ENCODE assay signal across 10 mouse cellular contexts in genomic region chr10:78019291-78019690, GRCm38 (mm10). TPM values are rescaled to one million over a fixed set of nuclear protein-coding genes. Genes with fewer than 3 reads are reported as not detected.
DNase-seq lines count a peak whose midpoint lies in the region; ATAC-seq lines count a peak whose summit lies in the region.
"Had no signal": no experiment of that assay in that cellular context is flagged by ENCODE, and none has a peak within 500 bp of the region (broad histone marks: within the 10 kb centered on the region; RNA-seq: fewer than 3 reads in every experiment).

No protein-coding gene starts in this region.

- no peak overlapping the region for H3K27ac ChIP-seq in heart, embryonic 12.5 days (ENCODE audit: poor library complexity, severe bottlenecking)
- no peak overlapping the region for H3K27ac ChIP-seq in liver, embryonic 11.5 days (ENCODE audit: low read depth, low read length)
- H3K27ac ChIP-seq in intestine, embryonic 16.5 days (ENCODE audit: low read length) = no peak overlapping the region
- H3K27ac ChIP-seq in neural tube, embryonic 14.5 days (ENCODE audit: low read depth, low read length) = no peak overlapping the region
- H3K27ac ChIP-seq: layer of hippocampus, adult 2 months had no signal

- peaks cover 6% of the 10 kb centered on the region; the same call in 1 of the 2 replicates for H3K9me3 ChIP-seq in heart, embryonic 12.5 days (replicated peaks)
- H3K9me3 ChIP-seq in liver, embryonic 11.5 days (ENCODE audit: control insufficient read depth, low read length) = no peaks in the 10 kb centered on the region; the same call in 1 of the 2 replicates
- no peaks in the 10 kb centered on the region for H3K9me3 ChIP-seq in intestine, embryonic 16.5 days (ENCODE audit: control insufficient read depth, low read length)
- no peaks in the 10 kb centered on the region for H3K9me3 ChIP-seq in neural tube, embryonic 14.5 days (ENCODE audit: control insufficient read depth, low read length)

- WGBS in heart, embryonic 12.5 days = 87% methylated on average over 4 of the region's 4 CpGs
- WGBS in liver, embryonic 11.5 days = 84% methylated on average over 4 of the region's 4 CpGs
- WGBS in intestine, embryonic 16.5 days = 75% methylated on average over 4 of the region's 4 CpGs
- 85% methylated on average over 4 of the region's 4 CpGs for WGBS in neural tube, embryonic 14.5 days

- H3K27me3 ChIP-seq in heart, embryonic 12.5 days (replicated peaks) = 0 out of 2 replicates have a peak, but pooled peaks cover 3% of the 10 kb centered on the region
- 0 out of 2 replicates have a peak, but pooled peaks cover 5% of the 10 kb centered on the region for H3K27me3 ChIP-seq in liver, embryonic 11.5 days (replicated peaks; ENCODE audit: control insufficient read depth, insufficient read depth, low read length)
- no peaks in the 10 kb centered on the region for H3K27me3 ChIP-seq in intestine, embryonic 16.5 days (replicated peaks; ENCODE audit: control insufficient read depth, insufficient read depth, low read length)
- no peaks in the 10 kb centered on the region for H3K27me3 ChIP-seq in neural tube, embryonic 14.5 days (ENCODE audit: control insufficient read depth, insufficient read depth, low read length)

- no peak overlapping the region for H3K9ac ChIP-seq in heart, embryonic 12.5 days
- no peak overlapping the region for H3K9ac ChIP-seq in liver, embryonic 11.5 days (ENCODE audit: low read depth, low read length)
- H3K9ac ChIP-seq in intestine, embryonic 16.5 days (ENCODE audit: low read depth, low read length) = no peak overlapping the region
- no peak overlapping the region for H3K9ac ChIP-seq in neural tube, embryonic 14.5 days (replicated peaks; ENCODE audit: low read depth, low read length)

- H3K4me1 ChIP-seq in heart, embryonic 12.5 days (replicated peaks) = peaks cover 11% of the 10 kb centered on the region; the same call in 1 of the 2 replicates
- H3K4me1 ChIP-seq in liver, embryonic 11.5 days (replicated peaks; ENCODE audit: control insufficient read depth, insufficient read depth, low read length) = peaks cover 2% of the 10 kb centered on the region; the same call in 1 of the 2 replicates
- peaks cover 4% of the 10 kb centered on the region for H3K4me1 ChIP-seq in intestine, embryonic 16.5 days (ENCODE audit: control insufficient read depth, insufficient read depth, low read length)
- H3K4me1 ChIP-seq in neural tube, embryonic 14.5 days (ENCODE audit: control insufficient read depth, insufficient read depth, low read length) = no peaks in the 10 kb centered on the region

- peak; percentile 33 for ATAC-seq in heart, embryonic 12.5 days (ENCODE audit: insufficient number of reproducible peaks, low FRiP score)
- ATAC-seq in liver, embryonic 11.5 days (replicated peaks; ENCODE audit: low FRiP score) = no peak
- peak; percentile 43; the same call in 1 of the 2 replicates for ATAC-seq in intestine, embryonic 16.5 days
- ATAC-seq in neural tube, embryonic 14.5 days (ENCODE audit: low read depth) = peak; percentile 34; the same call in 1 of the 2 replicates
- ATAC-seq in megakaryocyte, adult 5-6 weeks (ENCODE audit: poor library complexity, severe bottlenecking) = no peak

- no peaks in the 10 kb centered on the region for H3K36me3 ChIP-seq in heart, embryonic 12.5 days
- H3K36me3 ChIP-seq in liver, embryonic 11.5 days (ENCODE audit: control insufficient read depth, insufficient read depth, low read length) = no peaks in the 10 kb centered on the region
- H3K36me3 ChIP-seq in intestine, embryonic 16.5 days (ENCODE audit: control insufficient read depth, insufficient read depth, low read length) = no peaks in the 10 kb centered on the region
- H3K36me3 ChIP-seq in neural tube, embryonic 14.5 days (ENCODE audit: control insufficient read depth, insufficient read depth, low read length) = no peaks in the 10 kb centered on the region

- no peak overlapping the region for H3K4me3 ChIP-seq in heart, embryonic 12.5 days
- no peak overlapping the region for H3K4me3 ChIP-seq in liver, embryonic 11.5 days (ENCODE audit: low read depth, low read length)
- H3K4me3 ChIP-seq in intestine, embryonic 16.5 days (ENCODE audit: low read length) = no peak overlapping the region
- H3K4me3 ChIP-seq in neural tube, embryonic 14.5 days (ENCODE audit: low read depth, low read length) = no peak overlapping the region

- peak overlapping the region; percentile 64 for H3K4me2 ChIP-seq in heart, embryonic 12.5 days
- peak overlapping the region; percentile 64; the same call in 1 of the 2 replicates for H3K4me2 ChIP-seq in liver, embryonic 11.5 days
- no peak overlapping the region; the same call in 1 of the 2 replicates for H3K4me2 ChIP-seq in intestine, embryonic 16.5 days (ENCODE audit: low read depth, low read length)
- H3K4me2 ChIP-seq in neural tube, embryonic 14.5 days (ENCODE audit: low read depth, low read length) = no peak overlapping the region; the same call in 1 of the 2 replicates

- DNase-seq in heart, adult 11 months = no peak
- DNase-seq in liver, embryonic 11.5 days (ENCODE audit: low spot score) = no peak
- DNase-seq in liver = no peak
- DNase-seq in thymus, postnatal 0 days (ENCODE audit: low spot score) = no peak

RNA-seq across cellular contexts. Expression of gene Pfkl, which starts 9.4 kb away (rescaled TPM):
- 220 and 226 TPM in 2 replicates for polyA plus RNA-seq in heart, embryonic 12.5 days (2016; fragmentation: Nextera tagmentation; extraction: Ambion mirVana)
- polyA plus RNA-seq in liver, embryonic 11.5 days (2014; fragmentation: Nextera tagmentation; extraction: Ambion mirVana) = 245 and 255 TPM in 2 replicates
- polyA plus RNA-seq in intestine, embryonic 16.5 days (2015; fragmentation: Nextera tagmentation; extraction: Ambion mirVana) = 282 and 298 TPM in 2 replicates
- polyA plus RNA-seq in neural tube, embryonic 14.5 days (2014; fragmentation: Nextera tagmentation; extraction: Ambion mirVana) = 83.2 and 93.9 TPM in 2 replicates
- total RNA-seq in megakaryocyte, adult 5-6 weeks (2015) = 6.9 and 7.0 TPM in 2 replicates
- 13.6 and 16.9 TPM in 2 replicates for total RNA-seq in megakaryocyte, adult 5-6 weeks (2017)
- 41.1 and 45.5 TPM in 2 replicates for polyA plus RNA-seq in thymus, postnatal 0 days (2015; fragmentation: Nextera tagmentation; extraction: Ambion mirVana)

RNA-seq across cellular contexts. Expression of gene Dnmt3l, which starts 22.5 kb away (rescaled TPM):
- not detected in 2 replicates for polyA plus RNA-seq in heart, embryonic 12.5 days (2016; fragmentation: Nextera tagmentation; extraction: Ambion mirVana)
- not detected in 2 replicates for polyA plus RNA-seq in liver, embryonic 11.5 days (2014; fragmentation: Nextera tagmentation; extraction: Ambion mirVana)
- 0.29 and 0.33 TPM in 2 replicates for polyA plus RNA-seq in intestine, embryonic 16.5 days (2015; fragmentation: Nextera tagmentation; extraction: Ambion mirVana)
- polyA plus RNA-seq in neural tube, embryonic 14.5 days (2014; fragmentation: Nextera tagmentation; extraction: Ambion mirVana) = not detected in 2 replicates
- total RNA-seq in megakaryocyte, adult 5-6 weeks (2015) = 2.5 TPM in 1 of 2 replicates, not detected in the other
- total RNA-seq in megakaryocyte, adult 5-6 weeks (2017) = 0.37 TPM in 1 of 2 replicates, not detected in the other
- 0.69 and 1.1 TPM in 2 replicates for polyA plus RNA-seq in thymus, postnatal 0 days (2015; fragmentation: Nextera tagmentation; extraction: Ambion mirVana)
- total RNA-seq: layer of hippocampus, adult 2 months had no signal

RNA-seq across cellular contexts. Expression of gene Aire, which starts 24.1 kb away (rescaled TPM):
- polyA plus RNA-seq in heart, embryonic 12.5 days (2016; fragmentation: Nextera tagmentation; extraction: Ambion mirVana) = 0.42 TPM in 1 of 2 replicates, not detected in the other
- polyA plus RNA-seq in liver, embryonic 11.5 days (2014; fragmentation: Nextera tagmentation; extraction: Ambion mirVana) = 0.16 and 0.51 TPM in 2 replicates
- polyA plus RNA-seq in intestine, embryonic 16.5 days (2015; fragmentation: Nextera tagmentation; extraction: Ambion mirVana) = 0.16 and 0.20 TPM in 2 replicates
- 0.21 TPM in 2 replicates for polyA plus RNA-seq in neural tube, embryonic 14.5 days (2014; fragmentation: Nextera tagmentation; extraction: Ambion mirVana)
- not detected in 2 replicates for total RNA-seq in megakaryocyte, adult 5-6 weeks (2015)
- total RNA-seq in megakaryocyte, adult 5-6 weeks (2017) = not detected in 2 replicates
- polyA plus RNA-seq in thymus, postnatal 0 days (2015; fragmentation: Nextera tagmentation; extraction: Ambion mirVana) = 8.8 and 10.1 TPM in 2 replicates
- total RNA-seq: adrenal gland, postnatal 36 days had no signal

RNA-seq across cellular contexts. Expression of gene 1810043G02Rik, which starts 41.0 kb away (rescaled TPM):
- polyA plus RNA-seq in heart, embryonic 12.5 days (2016; fragmentation: Nextera tagmentation; extraction: Ambion mirVana) = 14.8 and 15.6 TPM in 2 replicates
- polyA plus RNA-seq in liver, embryonic 11.5 days (2014; fragmentation: Nextera tagmentation; extraction: Ambion mirVana) = 12.1 and 12.8 TPM in 2 replicates
- 16.0 and 17.5 TPM in 2 replicates for polyA plus RNA-seq in intestine, embryonic 16.5 days (2015; fragmentation: Nextera tagmentation; extraction: Ambion mirVana)
- 41.3 and 52.6 TPM in 2 replicates for polyA plus RNA-seq in neural tube, embryonic 14.5 days (2014; fragmentation: Nextera tagmentation; extraction: Ambion mirVana)
- total RNA-seq in megakaryocyte, adult 5-6 weeks (2015) = 9.1 and 12.3 TPM in 2 replicates
- 12.2 and 15.8 TPM in 2 replicates for total RNA-seq in megakaryocyte, adult 5-6 weeks (2017)
- polyA plus RNA-seq in thymus, postnatal 0 days (2015; fragmentation: Nextera tagmentation; extraction: Ambion mirVana) = 20.9 and 21.0 TPM in 2 replicates

RNA-seq across cellular contexts. Expression of gene Trpm2, which starts 48.9 kb away (rescaled TPM):
- 0.19 and 0.32 TPM in 2 replicates for polyA plus RNA-seq in heart, embryonic 12.5 days (2016; fragmentation: Nextera tagmentation; extraction: Ambion mirVana)
- polyA plus RNA-seq in liver, embryonic 11.5 days (2014; fragmentation: Nextera tagmentation; extraction: Ambion mirVana) = 1.2 TPM in 2 replicates
- polyA plus RNA-seq in intestine, embryonic 16.5 days (2015; fragmentation: Nextera tagmentation; extraction: Ambion mirVana) = 0.91 and 0.92 TPM in 2 replicates
- polyA plus RNA-seq in neural tube, embryonic 14.5 days (2014; fragmentation: Nextera tagmentation; extraction: Ambion mirVana) = 6.0 and 9.2 TPM in 2 replicates
- total RNA-seq in megakaryocyte, adult 5-6 weeks (2015) = 15.2 and 20.7 TPM in 2 replicates
- total RNA-seq in megakaryocyte, adult 5-6 weeks (2017) = 33.5 and 35.8 TPM in 2 replicates
- polyA plus RNA-seq in thymus, postnatal 0 days (2015; fragmentation: Nextera tagmentation; extraction: Ambion mirVana) = 18.1 and 21.8 TPM in 2 replicates

Comparison
In these comparisons a context has a peak if more than half of its experiments do, and no peak if none do; other contexts are left out.
1. ATAC-seq: peak in heart, embryonic 12.5 days (single experiment), intestine, embryonic 16.5 days (single experiment) and neural tube, embryonic 14.5 days (single experiment); none in liver, embryonic 11.5 days (single experiment) and megakaryocyte, adult 5-6 weeks (single experiment).
2. H3K4me2 ChIP-seq: peak in heart, embryonic 12.5 days (single experiment) and liver, embryonic 11.5 days (single experiment); none in intestine, embryonic 16.5 days (single experiment) and neural tube, embryonic 14.5 days (single experiment).